Mouse (Mus musculus): Measurements from ENCODE around the gene Ptprd. TPM values are rescaled to one million over a fixed set of nuclear protein-coding genes. Genes with fewer than 3 reads are reported as not detected.

The Ptprd gene
- polyA plus RNA-seq, 1 experiment from 2014 or later, result 41.8 TPM

- H3K27ac ChIP-seq, result no peak overlapping the region
- no peaks in the 10 kb centered on the region for H3K9me3 ChIP-seq
- H3K27me3 ChIP-seq, result no peaks in the 10 kb centered on the region
- ATAC-seq (ENCODE audit: insufficient number of reproducible peaks, insufficient read depth, low FRiP score, low TSS enrichment), result no peak
- no peak overlapping the region for H3K4me3 ChIP-seq
- H3K4me1 ChIP-seq, result no peaks in the 10 kb centered on the region
- no peak overlapping the region for H3K9ac ChIP-seq
- H3K36me3 ChIP-seq, result no peaks in the 10 kb centered on the region
- 83% methylated on average over 4 of the region's 4 CpGs for WGBS
- H3K4me2 ChIP-seq (replicated peaks), result no peak overlapping the region
Observed at GRCm38 (mm10) chr4:76802708-76803107, 1409.1 kb downstream of the Ptprd start.

- Histone ChIP-seq H3K4me1 (no peaks in the 10 kb centered on the region), H3K4me3 (no peak overlapping the region), H3K9ac (no peak overlapping the region), H3K9me3 (no peaks in the 10 kb centered on the region), H3K4me2 (replicated peaks) (no peak overlapping the region), H3K27me3 (no peaks in the 10 kb centered on the region), H3K27ac (no peak overlapping the region), H3K36me3 (no peaks in the 10 kb centered on the region)
- 52% methylated on average over 9 of the region's 9 CpGs for WGBS
- ATAC-seq (ENCODE audit: insufficient number of reproducible peaks, insufficient read depth, low FRiP score, low TSS enrichment), result no peak
Observed at GRCm38 (mm10) chr4:76798010-76799007, 1413.5 kb downstream of the Ptprd start.

GRCm38 (mm10) chr4:76785389-76785788 is 1426.4 kb downstream of the Ptprd start:
- Histone ChIP-seq H3K27ac (no peak overlapping the region), H3K4me3 (no peak overlapping the region), H3K36me3 (no peaks in the 10 kb centered on the region), H3K4me1 (no peaks in the 10 kb centered on the region), H3K27me3 (no peaks in the 10 kb centered on the region), H3K9me3 (no peaks in the 10 kb centered on the region), H3K4me2 (replicated peaks) (no peak overlapping the region), H3K9ac (no peak overlapping the region)
- no peak for ATAC-seq (ENCODE audit: insufficient number of reproducible peaks, insufficient read depth, low FRiP score, low TSS enrichment)
- 78% methylated on average over 2 of the region's 2 CpGs for WGBS

GRCm38 (mm10) chr4:76779558-76780124 is 1432.1 kb downstream of the Ptprd start:
- WGBS, result 78% methylated on average over 4 of the region's 4 CpGs
- no peaks in the 10 kb centered on the region for H3K36me3 ChIP-seq
- ATAC-seq (ENCODE audit: insufficient number of reproducible peaks, insufficient read depth, low FRiP score, low TSS enrichment), result no peak

GRCm38 (mm10) chr4:76766918-76767317 is 1444.8 kb downstream of the Ptprd start:
- Histone ChIP-seq H3K36me3 (no peaks in the 10 kb centered on the region), H3K27me3 (no peaks in the 10 kb centered on the region), H3K4me2 (replicated peaks) (no peak overlapping the region), H3K9ac (no peak overlapping the region), H3K9me3 (no peaks in the 10 kb centered on the region), H3K4me3 (no peak overlapping the region), H3K27ac (no peak overlapping the region), H3K4me1 (no peaks in the 10 kb centered on the region)
- ATAC-seq (ENCODE audit: insufficient number of reproducible peaks, insufficient read depth, low FRiP score, low TSS enrichment), result peak; percentile 87
- WGBS, result 21% methylated on average over 3 of the region's 3 CpGs

More at GRCm38 (mm10) chr4:76779558-76780124, 1432.1 kb downstream of the Ptprd start:
- H3K27ac ChIP-seq, result no peak overlapping the region
- no peak overlapping the region for H3K9ac ChIP-seq
- H3K4me2 ChIP-seq (replicated peaks), result no peak overlapping the region
- H3K27me3 ChIP-seq, result no peaks in the 10 kb centered on the region
- no peaks in the 10 kb centered on the region for H3K4me1 ChIP-seq
- H3K9me3 ChIP-seq, result no peaks in the 10 kb centered on the region
- H3K4me3 ChIP-seq, result no peak overlapping the region

GRCm38 (mm10) chr4:76766429-76766828 is 1445.3 kb downstream of the Ptprd start:
- Histone ChIP-seq H3K4me3 (no peak overlapping the region), H3K9me3 (no peaks in the 10 kb centered on the region), H3K36me3 (no peaks in the 10 kb centered on the region), H3K9ac (no peak overlapping the region), H3K4me2 (replicated peaks) (no peak overlapping the region), H3K27ac (peak overlapping the region; percentile 67; the same call in 1 of the 2 replicates), H3K4me1 (no peaks in the 10 kb centered on the region), H3K27me3 (no peaks in the 10 kb centered on the region)
- 39% methylated on average over 2 of the region's 2 CpGs for WGBS
- no peak for ATAC-seq (ENCODE audit: insufficient number of reproducible peaks, insufficient read depth, low FRiP score, low TSS enrichment)

GRCm38 (mm10) chr4:76750709-76751108 is 1461.1 kb downstream of the Ptprd start:
- Histone ChIP-seq H3K9ac (no peak overlapping the region), H3K9me3 (no peaks in the 10 kb centered on the region), H3K4me1 (no peaks in the 10 kb centered on the region), H3K36me3 (no peaks in the 10 kb centered on the region), H3K27me3 (no peaks in the 10 kb centered on the region), H3K4me2 (replicated peaks) (no peak overlapping the region), H3K4me3 (no peak overlapping the region), H3K27ac (no peak overlapping the region)
- WGBS, result 49% methylated on average over 2 of the region's 2 CpGs
- no peak for ATAC-seq (ENCODE audit: insufficient number of reproducible peaks, insufficient read depth, low FRiP score, low TSS enrichment)

GRCm38 (mm10) chr4:76735831-76736230 is 1475.9 kb downstream of the Ptprd start:
- 78% methylated on average over 1 of the region's 1 CpGs for WGBS
- Histone ChIP-seq H3K4me1 (no peaks in the 10 kb centered on the region), H3K27ac (no peak overlapping the region), H3K9me3 (no peaks in the 10 kb centered on the region), H3K4me2 (replicated peaks) (no peak overlapping the region), H3K4me3 (no peak overlapping the region), H3K27me3 (no peaks in the 10 kb centered on the region), H3K9ac (no peak overlapping the region), H3K36me3 (no peaks in the 10 kb centered on the region)
- ATAC-seq (ENCODE audit: insufficient number of reproducible peaks, insufficient read depth, low FRiP score, low TSS enrichment), result no peak

- Histone ChIP-seq H3K4me2 (replicated peaks) (no peak overlapping the region), H3K9me3 (no peaks in the 10 kb centered on the region), H3K4me1 (no peaks in the 10 kb centered on the region), H3K27me3 (no peaks in the 10 kb centered on the region), H3K4me3 (no peak overlapping the region), H3K27ac (no peak overlapping the region), H3K9ac (no peak overlapping the region), H3K36me3 (no peaks in the 10 kb centered on the region)
- WGBS, result 75% methylated on average over 3 of the region's 3 CpGs
- no peak for ATAC-seq (ENCODE audit: insufficient number of reproducible peaks, insufficient read depth, low FRiP score, low TSS enrichment)
Observed at GRCm38 (mm10) chr4:76675726-76676125, 1536.0 kb downstream of the Ptprd start.

- Histone ChIP-seq H3K4me3 (no peak overlapping the region), H3K27ac (no peak overlapping the region), H3K36me3 (no peaks in the 10 kb centered on the region), H3K4me1 (no peaks in the 10 kb centered on the region), H3K9me3 (no peaks in the 10 kb centered on the region), H3K27me3 (no peaks in the 10 kb centered on the region), H3K4me2 (replicated peaks) (no peak overlapping the region), H3K9ac (no peak overlapping the region)
- no peak for ATAC-seq (ENCODE audit: insufficient number of reproducible peaks, insufficient read depth, low FRiP score, low TSS enrichment)
Observed at GRCm38 (mm10) chr4:76673224-76673623, 1538.5 kb downstream of the Ptprd start.

GRCm38 (mm10) chr4:76672653-76673052 is 1539.1 kb downstream of the Ptprd start:
- no peak for ATAC-seq (ENCODE audit: insufficient number of reproducible peaks, insufficient read depth, low FRiP score, low TSS enrichment)
- H3K4me1 ChIP-seq, result no peaks in the 10 kb centered on the region
- H3K27ac ChIP-seq, result no peak overlapping the region
- no peak overlapping the region for H3K4me3 ChIP-seq
- H3K36me3 ChIP-seq, result no peaks in the 10 kb centered on the region
- H3K9me3 ChIP-seq, result no peaks in the 10 kb centered on the region
- no peaks in the 10 kb centered on the region for H3K27me3 ChIP-seq
- no peak overlapping the region for H3K4me2 ChIP-seq (replicated peaks)
- no peak overlapping the region for H3K9ac ChIP-seq

GRCm38 (mm10) chr4:76661725-76662124 is 1550.0 kb downstream of the Ptprd start:
- Histone ChIP-seq H3K4me2 (replicated peaks) (no peak overlapping the region), H3K4me3 (no peak overlapping the region), H3K27me3 (no peaks in the 10 kb centered on the region), H3K27ac (no peak overlapping the region), H3K9ac (no peak overlapping the region), H3K4me1 (no peaks in the 10 kb centered on the region), H3K9me3 (no peaks in the 10 kb centered on the region), H3K36me3 (no peaks in the 10 kb centered on the region)
- ATAC-seq (ENCODE audit: insufficient number of reproducible peaks, insufficient read depth, low FRiP score, low TSS enrichment), result no peak
- 64% methylated on average over 4 of the region's 4 CpGs for WGBS
